Mouse (Mus musculus) myocyte (in vitro differentiated cells): Measurements from ENCODE around the gene B3galt4.

ENCODE experiments used
- E2F4 ChIP-seq: IDR thresholded peaks from one replicate; pipeline ENCODE4 v1.6.1; 2011; ENCODE audit warnings: mild to moderate bottlenecking, control low read depth, moderate library complexity; ENCODE audit not compliant: insufficient read depth
- POLR2A ChIP-seq: IDR thresholded peaks from one replicate; pipeline ENCODE4 v1.6.1; 2011; ENCODE audit warnings: low read depth, mild to moderate bottlenecking, control low read depth, moderate library complexity; ENCODE audit not compliant: insufficient read length
- SRF ChIP-seq: IDR thresholded peaks from one replicate; pipeline ENCODE4 v1.6.1; 2011; ENCODE audit warnings: low read depth; ENCODE audit not compliant: control insufficient read depth, insufficient read length
- TCF12 ChIP-seq: IDR thresholded peaks from one replicate; pipeline ENCODE4 v1.6.1; 2011; ENCODE audit warnings: mild to moderate bottlenecking, control low read depth; ENCODE audit not compliant: poor library complexity, insufficient read depth, severe bottlenecking
- USF1 ChIP-seq: IDR thresholded peaks from one replicate; pipeline ENCODE4 v1.6.1; 2011; ENCODE audit warnings: low read depth, mild to moderate bottlenecking, control low read depth, moderate library complexity

- TF ChIP-seq POLR2A, result no peak
- no peak for TF ChIP-seq E2F4
- TF ChIP-seq TCF12, result no peak
- no peak for TF ChIP-seq USF1
- TF ChIP-seq SRF, result no peak
Measured at GRCm38 (mm10) chr17:33995651-33996050, 44.4 kb upstream of the B3galt4 start.
